Mouse (Mus musculus) ES-Bruce4 (cell line): ENCODE data around the gene Myo1d.

Experiments
- CTCF ChIP-seq: IDR thresholded peaks from one replicate; pipeline ENCODE4 v1.8.1; 2011; ENCODE audit warnings: low read depth, low read length
- EP300 ChIP-seq: IDR thresholded peaks from 2 replicates; pipeline ENCODE4 v1.6.1; 2011; ENCODE audit warnings: low read depth, low read length; ENCODE audit not compliant: insufficient read depth
- POLR2A ChIP-seq: IDR thresholded peaks from one replicate; pipeline ENCODE4 v1.8.1; 2011; ENCODE audit warnings: low read length; ENCODE audit not compliant: insufficient read depth

GRCm38 (mm10) chr11:80495972-80496371 lies 283.9 kb downstream of the Myo1d start:
- TF ChIP-seq CTCF (no peak), POLR2A (no peak), EP300 (no peak)
